Mouse (Mus musculus) gastrocnemius, adult 2 months (tissue): ENCODE measurements at regions not wholly inside any gene's neighbourhood (a gene's known extent, or its start where the extent isn't known, plus 50 kb on each side); places are given as distances from the start of the nearest gene placed in this dataset.

Experiments used
- DNase-seq: peaks from one replicate; pipeline ENCODE4 v3.0.0; 2022
- H3K27ac ChIP-seq: fragments of 200-600 bp; 2 replicates; pipeline ENCODE4 v1.8.1; 2022; ENCODE audit warnings: mild to moderate bottlenecking
- H3K4me3 ChIP-seq: fragments of 200-600 bp; 2 replicates; pipeline ENCODE4 v1.8.1; 2022; ENCODE audit warnings: mild to moderate bottlenecking, moderate library complexity
- CTCF ChIP-seq: fragments of 200-600 bp; IDR thresholded peaks from 2 replicates; pipeline ENCODE4 v1.8.1; 2022; ENCODE audit warnings: antibody characterized with exemption, mild to moderate bottlenecking, moderate library complexity
- intact Hi-C: fragments of 180-260 bp; cut with DNase I; formaldehyde crosslinking; loops from one replicate; pipeline ENCODE4 v1.15.1; 2025

DNA sequence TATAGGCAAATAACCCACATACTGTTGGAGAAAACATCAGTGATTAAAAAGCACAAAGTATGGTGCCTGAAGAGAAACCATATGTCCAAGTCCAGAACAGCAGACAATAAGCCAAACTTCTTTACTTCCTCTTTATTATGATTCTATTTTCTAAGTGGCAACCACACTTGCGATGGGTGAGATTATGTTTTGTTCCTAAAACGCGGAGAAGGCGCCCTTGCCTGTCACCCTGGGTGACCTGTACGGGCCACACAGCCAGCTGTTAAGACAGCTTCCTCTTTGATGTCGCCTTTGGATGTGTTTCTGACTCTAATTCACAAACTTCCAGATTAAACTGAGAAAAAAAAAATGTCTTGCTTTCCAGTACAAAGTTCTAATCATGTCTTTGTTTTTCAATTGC is 83.9 kb upstream of the Sgip1 start:
- Histone ChIP-seq H3K27ac (no peak overlapping the region), H3K4me3 (no peak overlapping the region)
- DNase-seq: peak; percentile 21
- intact Hi-C loops: no loop called here
- no peak for TF ChIP-seq CTCF

DNA sequence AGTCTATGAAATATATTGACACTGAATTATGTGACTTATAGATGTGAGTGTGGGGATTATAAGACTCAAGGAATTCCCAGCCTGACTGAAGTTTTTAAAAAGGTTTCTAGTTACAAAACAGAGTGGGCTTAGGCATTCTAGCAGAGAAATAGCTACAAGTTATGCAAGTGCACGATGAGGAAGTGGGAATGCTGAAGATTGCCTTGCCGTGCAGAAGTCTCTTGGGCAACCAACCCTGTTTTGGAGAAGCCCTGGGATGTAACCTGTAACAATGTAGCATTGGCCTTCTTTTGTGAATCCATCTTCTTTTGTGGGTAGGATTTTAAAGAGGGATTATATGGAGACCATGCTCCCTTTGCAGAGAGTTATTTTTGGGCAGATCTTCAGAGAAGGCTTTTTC is 82.5 kb upstream of the Sgip1 start:
- TF ChIP-seq CTCF: no peak
- Histone ChIP-seq H3K27ac (no peak overlapping the region), H3K4me3 (no peak overlapping the region)
- intact Hi-C loops: no loop called here
- DNase-seq: no peak

DNA sequence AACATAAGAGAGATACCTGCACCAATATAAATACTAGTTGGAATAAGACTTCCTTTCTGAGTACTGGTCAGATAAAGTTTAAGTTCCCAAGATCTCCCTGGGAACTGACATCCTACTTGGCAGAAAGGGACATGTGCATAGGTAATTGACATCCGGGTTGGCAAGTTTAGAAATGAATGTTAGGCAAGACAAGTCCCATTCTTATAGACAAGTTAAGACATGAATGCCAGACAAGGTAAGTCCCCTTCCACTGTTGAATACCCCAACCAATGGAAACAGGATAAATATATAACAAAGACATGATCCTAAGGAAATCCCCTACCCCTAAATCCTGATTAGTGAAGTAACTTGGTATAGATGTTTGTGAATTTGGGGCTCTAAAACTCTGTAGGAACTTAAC is 77.5 kb upstream of the Sgip1 start:
- H3K4me3 ChIP-seq: no peak overlapping the region
- DNase-seq: no peak
- intact Hi-C loops: no loop called here
- no peak for TF ChIP-seq CTCF
- H3K27ac ChIP-seq: no peak overlapping the region

DNA sequence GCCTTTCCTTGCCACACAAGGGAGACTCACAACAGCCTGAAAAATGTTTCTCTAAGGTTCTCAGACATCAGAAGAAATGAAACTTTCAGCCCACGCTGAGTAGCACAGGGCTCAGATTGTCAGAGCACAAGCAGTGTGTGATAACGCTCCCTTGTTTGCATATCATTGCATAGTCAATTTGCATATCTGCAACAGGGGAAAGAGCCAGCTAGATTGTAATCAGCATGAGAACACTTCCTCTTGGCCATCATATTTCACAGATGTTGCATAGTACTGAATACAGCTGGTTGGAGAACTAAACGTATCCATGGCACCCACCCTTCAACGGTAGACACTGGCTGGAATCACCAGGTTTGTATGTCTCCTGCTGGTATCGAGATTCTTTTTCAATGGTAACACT is 58.9 kb upstream of the Sgip1 start:
- Histone ChIP-seq H3K4me3 (no peak overlapping the region), H3K27ac (no peak overlapping the region)
- intact Hi-C loops: no loop called here
- no peak for TF ChIP-seq CTCF
- DNase-seq: no peak

DNA sequence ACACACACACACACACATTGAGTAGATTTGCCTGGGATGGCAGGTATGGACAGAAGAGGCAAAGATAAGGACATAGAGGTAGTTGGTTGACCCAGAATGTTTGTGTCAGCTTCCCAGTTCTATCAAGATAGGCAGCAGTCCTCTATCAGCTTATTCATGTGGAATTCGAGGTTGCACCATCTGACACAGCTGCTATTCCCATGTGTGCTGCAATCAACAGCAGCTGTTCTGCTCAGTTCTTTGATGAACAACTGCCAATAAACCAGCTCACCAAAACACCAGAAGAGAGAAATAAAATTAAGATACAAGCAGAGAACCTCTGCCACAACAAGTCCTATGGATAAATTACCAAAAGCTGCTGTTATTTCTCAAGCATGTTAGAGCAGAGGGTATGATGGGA is 56.1 kb upstream of the Sgip1 start:
- intact Hi-C loops: loop anchor here (5.0 kb wide), 1 partner anchor 398 kb away; no protein-coding TSS in a partner anchor
- no peak for TF ChIP-seq CTCF
- H3K4me3 ChIP-seq: no peak overlapping the region
- peak overlapping the region; percentile 8; the same call in 1 of the 2 replicates for H3K27ac ChIP-seq
- DNase-seq: peak; percentile 16

DNA sequence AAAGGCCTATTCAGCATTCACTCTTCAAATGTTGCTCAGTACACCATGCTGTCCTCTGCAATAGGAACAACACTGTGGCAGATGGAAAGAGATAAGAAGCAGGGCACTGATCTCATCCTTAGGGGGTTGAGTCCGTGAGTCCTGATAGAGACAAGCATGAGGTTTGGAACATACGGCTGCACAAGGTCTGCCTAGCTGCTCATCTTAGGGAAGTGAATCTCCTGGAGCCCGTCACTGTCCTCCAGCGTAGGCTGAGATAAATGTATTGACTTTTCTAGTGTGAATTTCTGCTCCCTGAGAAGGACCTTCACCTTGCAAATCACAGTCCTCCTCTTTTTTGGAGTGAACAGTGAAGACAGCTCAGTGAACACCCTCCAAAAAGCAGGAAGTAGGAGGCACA is 52.7 kb upstream of the Sgip1 start:
- H3K4me3 ChIP-seq: no peak overlapping the region
- H3K27ac ChIP-seq: no peak overlapping the region
- TF ChIP-seq CTCF: no peak
- intact Hi-C loops: loop anchor here (5.0 kb wide), 1 partner anchor 401 kb away; no protein-coding TSS in a partner anchor
- no peak for DNase-seq
